In the genomic region with DNA sequence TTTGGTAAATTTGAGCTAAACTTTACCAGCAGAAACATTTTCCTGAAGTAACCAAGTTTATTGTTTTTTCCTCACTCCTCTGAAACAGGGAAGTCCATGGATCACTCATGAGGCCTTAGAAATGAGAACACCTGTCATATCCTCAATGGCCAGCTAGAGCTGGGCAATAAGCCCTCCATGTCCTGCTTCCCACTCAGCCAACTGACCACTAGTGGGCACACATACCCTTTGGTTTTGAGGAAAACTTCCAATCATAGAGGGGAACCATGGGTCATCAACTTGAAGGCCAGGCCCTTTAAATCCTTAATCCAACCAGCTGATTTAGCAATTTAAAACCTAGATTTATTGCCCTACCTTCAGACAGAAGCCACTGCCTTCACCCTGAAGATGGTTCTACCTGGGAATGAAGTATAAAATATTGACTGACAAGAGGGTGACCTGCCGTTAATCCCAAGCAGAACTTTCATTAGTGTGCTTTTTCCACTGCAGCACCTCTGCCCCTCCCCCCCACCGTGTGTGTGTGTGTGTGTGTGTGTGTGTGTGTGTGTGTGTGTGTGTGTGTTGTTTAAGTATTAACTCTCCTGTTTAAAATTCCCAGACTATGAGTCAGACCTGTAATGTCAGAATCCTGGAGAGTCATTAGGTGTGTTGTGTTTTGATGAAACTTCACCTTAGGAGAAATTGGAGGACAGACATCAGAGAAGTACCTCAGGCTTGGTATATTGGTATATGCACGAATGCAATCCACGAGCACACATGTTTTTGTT, we compare ENCODE assay signal across 16 mouse cellular contexts.
DNase-seq lines count a peak whose midpoint lies in the region; ATAC-seq and TF ChIP-seq lines count a peak whose summit lies in the region.
"Had no signal": no experiment of that assay in that cellular context is flagged by ENCODE, and none has a peak within 500 bp of the region (broad histone marks: within the 10 kb centered on the region; RNA-seq: fewer than 3 reads in every experiment).

No protein-coding gene starts in this region.

- H3K36me3 ChIP-seq in liver, postnatal 0 days (replicated peaks; ENCODE audit: insufficient read depth, low read length): no peaks in the 10 kb centered on the region
- H3K36me3 ChIP-seq in liver, embryonic 11.5 days (ENCODE audit: control insufficient read depth, insufficient read depth, low read length): no peaks in the 10 kb centered on the region
- H3K36me3 ChIP-seq in heart, embryonic 12.5 days: no peaks in the 10 kb centered on the region
- H3K36me3 ChIP-seq: heart, embryonic 13.5 days; hindbrain, embryonic 13.5 days; limb, embryonic 13.5 days; lung, embryonic 15.5 days; midbrain, embryonic 13.5 days; neural tube, embryonic 13.5 days had no signal

- H3K9me3 ChIP-seq in liver, postnatal 0 days (ENCODE audit: low read length): no peaks in the 10 kb centered on the region
- H3K9me3 ChIP-seq in liver, embryonic 11.5 days (ENCODE audit: control insufficient read depth, low read length): no peaks in the 10 kb centered on the region
- no peaks in the 10 kb centered on the region for H3K9me3 ChIP-seq in heart, embryonic 12.5 days (replicated peaks)
- H3K9me3 ChIP-seq: hindbrain, embryonic 13.5 days; lung, embryonic 15.5 days; neural tube, embryonic 13.5 days had no signal

- no peak overlapping the region for H3K27ac ChIP-seq in liver, postnatal 0 days (ENCODE audit: low read depth)
- H3K27ac ChIP-seq in liver, embryonic 11.5 days (ENCODE audit: low read depth, low read length): no peak overlapping the region
- H3K27ac ChIP-seq in heart, embryonic 12.5 days (ENCODE audit: poor library complexity, severe bottlenecking): no peak overlapping the region
- H3K27ac ChIP-seq: heart, embryonic 13.5 days; hindbrain, embryonic 13.5 days; limb, embryonic 13.5 days; lung, embryonic 15.5 days; midbrain, embryonic 13.5 days; neural tube, embryonic 13.5 days had no signal

- no peak for ATAC-seq in liver, postnatal 0 days
- ATAC-seq in liver, embryonic 11.5 days (replicated peaks; ENCODE audit: low FRiP score): no peak
- no peak for ATAC-seq in heart, embryonic 12.5 days (ENCODE audit: insufficient number of reproducible peaks, low FRiP score)
- ATAC-seq: midbrain, embryonic 13.5 days had no signal

- no peaks in the 10 kb centered on the region for H3K27me3 ChIP-seq in liver, postnatal 0 days (ENCODE audit: insufficient read depth, low read length)
- no peaks in the 10 kb centered on the region for H3K27me3 ChIP-seq in liver, embryonic 11.5 days (replicated peaks; ENCODE audit: control insufficient read depth, insufficient read depth, low read length)
- no peaks in the 10 kb centered on the region for H3K27me3 ChIP-seq in heart, embryonic 12.5 days (replicated peaks)
- H3K27me3 ChIP-seq: heart, embryonic 13.5 days; hindbrain, embryonic 13.5 days; limb, embryonic 13.5 days; lung, embryonic 15.5 days; midbrain, embryonic 13.5 days; neural tube, embryonic 13.5 days had no signal

- H3K4me3 ChIP-seq in liver, postnatal 0 days (ENCODE audit: low read depth, low read length): no peak overlapping the region
- no peak overlapping the region for H3K4me3 ChIP-seq in liver, embryonic 11.5 days (ENCODE audit: low read depth, low read length)
- no peak overlapping the region for H3K4me3 ChIP-seq in heart, embryonic 12.5 days
- H3K4me3 ChIP-seq: heart, embryonic 13.5 days; hindbrain, embryonic 13.5 days; limb, embryonic 13.5 days; lung, embryonic 15.5 days; midbrain, embryonic 13.5 days; neural tube, embryonic 13.5 days had no signal

- WGBS in liver, postnatal 0 days (ENCODE audit: insufficient replicate concordance): 57% methylated on average over 4 of the region's 4 CpGs
- 67% methylated on average over 4 of the region's 4 CpGs for WGBS in liver, embryonic 11.5 days
- WGBS in heart, embryonic 12.5 days: 76% methylated on average over 4 of the region's 4 CpGs

- no peak overlapping the region for H3K4me2 ChIP-seq in liver, postnatal 0 days (ENCODE audit: low read depth, low read length)
- no peak overlapping the region for H3K4me2 ChIP-seq in liver, embryonic 11.5 days
- H3K4me2 ChIP-seq in heart, embryonic 12.5 days: no peak overlapping the region
- H3K4me2 ChIP-seq: heart, embryonic 13.5 days; hindbrain, embryonic 13.5 days; limb, embryonic 13.5 days; lung, embryonic 15.5 days; midbrain, embryonic 13.5 days; neural tube, embryonic 13.5 days had no signal

- peak; percentile 7 for DNase-seq in adrenal gland, postnatal 14 days
- no peak for DNase-seq in adrenal gland, postnatal 10 days
- no peak for DNase-seq in liver, postnatal 0 days
- no peak for DNase-seq in liver, embryonic 11.5 days (ENCODE audit: low spot score)
- peak; percentile 5 for DNase-seq in kidney, adult 18-20 months
- DNase-seq in kidney, postnatal 36 days: peak; percentile 37 to 55
- no peak for DNase-seq in frontal cortex, postnatal 14 days (ENCODE audit: low spot score in 2 of 2)
- DNase-seq: adrenal gland, postnatal 36 days; thymus, adult 2 months had no signal

- no peaks in the 10 kb centered on the region for H3K4me1 ChIP-seq in liver, postnatal 0 days (ENCODE audit: insufficient read depth)
- no peaks in the 10 kb centered on the region for H3K4me1 ChIP-seq in liver, embryonic 11.5 days (replicated peaks; ENCODE audit: control insufficient read depth, insufficient read depth, low read length)
- no peaks in the 10 kb centered on the region for H3K4me1 ChIP-seq in heart, embryonic 12.5 days (replicated peaks)
- H3K4me1 ChIP-seq: heart, embryonic 13.5 days; hindbrain, embryonic 13.5 days; limb, embryonic 13.5 days; lung, embryonic 15.5 days; midbrain, embryonic 13.5 days; neural tube, embryonic 13.5 days had no signal

- peak; percentile 14; the same call in 1 of the 2 replicates for TF ChIP-seq CTCF in liver, postnatal 0 days (IDR thresholded peaks at IDR 0.05; ENCODE audit: low read depth)

- no peak overlapping the region for H3K9ac ChIP-seq in liver, postnatal 0 days (replicated peaks)
- H3K9ac ChIP-seq in liver, embryonic 11.5 days (ENCODE audit: low read depth, low read length): no peak overlapping the region
- H3K9ac ChIP-seq in heart, embryonic 12.5 days: no peak overlapping the region
- H3K9ac ChIP-seq: heart, embryonic 13.5 days; hindbrain, embryonic 13.5 days; limb, embryonic 13.5 days; lung, embryonic 15.5 days; midbrain, embryonic 13.5 days; neural tube, embryonic 13.5 days had no signal

- no peak for TF ChIP-seq EP300 in liver, postnatal 0 days (IDR thresholded peaks at IDR 0.05; ENCODE audit: low read depth)

Comparison
In these comparisons a context has a peak if more than half of its experiments do, and no peak if none do; other contexts are left out.
1. DNase-seq: peak in adrenal gland, postnatal 14 days (single experiment), kidney, adult 18-20 months (single experiment) and kidney, postnatal 36 days (2 of 2); none in adrenal gland, postnatal 10 days (single experiment), liver, postnatal 0 days (single experiment), liver, embryonic 11.5 days (single experiment) and frontal cortex, postnatal 14 days (0 of 2).